Mouse (Mus musculus) subcutaneous adipose tissue, adult 2 months (tissue): Measurements from ENCODE around the gene Tcf3. TPM values are rescaled to one million over a fixed set of nuclear protein-coding genes. Genes with fewer than 3 reads are reported as not detected.

ENCODE experiments used
- polyA plus RNA-seq: library from polyadenylated mRNA; depleted of rRNA; stranded (reverse); fragments of >200 nt; gene quantifications from 2 replicates; pipeline ENCODE4 v1.2.3, GENCODE M21; 2012; ENCODE audit warnings: low replicate concordance; rRNA removed

The Tcf3 gene
- 56.2 and 124 TPM in 2 replicates for polyA plus RNA-seq

DNA sequence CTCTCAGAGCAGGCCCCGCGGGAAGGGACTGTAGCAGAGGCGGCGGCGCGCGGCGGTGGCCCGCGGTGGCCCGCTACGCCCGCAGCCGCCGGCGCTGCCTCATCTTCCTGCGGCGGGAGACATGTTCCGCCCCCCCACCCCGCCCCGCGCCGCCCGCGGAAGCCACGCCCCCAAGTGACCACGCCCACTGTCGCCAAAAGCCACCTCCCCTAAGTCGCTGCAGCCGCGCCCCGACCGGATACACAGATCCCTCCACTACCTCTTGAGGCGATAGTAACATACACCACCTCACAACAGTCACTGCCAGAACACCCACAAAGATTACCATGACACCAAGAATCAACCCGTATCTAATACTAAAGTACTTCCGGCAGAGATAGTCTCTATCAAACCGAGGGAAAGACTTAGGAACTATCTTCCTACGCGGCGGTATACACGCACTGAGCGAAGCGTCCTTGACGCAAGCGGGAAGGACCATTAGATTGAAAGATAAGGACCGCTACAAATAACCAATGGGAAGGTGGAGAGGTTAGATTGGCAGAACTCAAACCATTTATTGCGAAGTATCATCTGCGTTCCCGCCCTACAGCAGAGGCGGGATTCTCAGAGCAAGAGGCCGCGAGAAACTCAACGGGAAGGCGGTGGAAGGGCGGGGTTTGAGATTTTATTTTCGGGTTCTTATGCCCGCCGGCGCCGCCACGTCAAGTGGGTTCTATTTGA is at the start of gene Tcf3:
Tcf3 (minus strand) TSS at position 135 of the 720 bp plus-strand sequence.

GRCm38 (mm10) chr10:80406684-80407501 is 26.6 kb downstream of the Tcf3 start, which contains the start of gene Uqcr11:
Gene Uqcr11 (minus strand): TSS chr10:80406830.

DNA sequence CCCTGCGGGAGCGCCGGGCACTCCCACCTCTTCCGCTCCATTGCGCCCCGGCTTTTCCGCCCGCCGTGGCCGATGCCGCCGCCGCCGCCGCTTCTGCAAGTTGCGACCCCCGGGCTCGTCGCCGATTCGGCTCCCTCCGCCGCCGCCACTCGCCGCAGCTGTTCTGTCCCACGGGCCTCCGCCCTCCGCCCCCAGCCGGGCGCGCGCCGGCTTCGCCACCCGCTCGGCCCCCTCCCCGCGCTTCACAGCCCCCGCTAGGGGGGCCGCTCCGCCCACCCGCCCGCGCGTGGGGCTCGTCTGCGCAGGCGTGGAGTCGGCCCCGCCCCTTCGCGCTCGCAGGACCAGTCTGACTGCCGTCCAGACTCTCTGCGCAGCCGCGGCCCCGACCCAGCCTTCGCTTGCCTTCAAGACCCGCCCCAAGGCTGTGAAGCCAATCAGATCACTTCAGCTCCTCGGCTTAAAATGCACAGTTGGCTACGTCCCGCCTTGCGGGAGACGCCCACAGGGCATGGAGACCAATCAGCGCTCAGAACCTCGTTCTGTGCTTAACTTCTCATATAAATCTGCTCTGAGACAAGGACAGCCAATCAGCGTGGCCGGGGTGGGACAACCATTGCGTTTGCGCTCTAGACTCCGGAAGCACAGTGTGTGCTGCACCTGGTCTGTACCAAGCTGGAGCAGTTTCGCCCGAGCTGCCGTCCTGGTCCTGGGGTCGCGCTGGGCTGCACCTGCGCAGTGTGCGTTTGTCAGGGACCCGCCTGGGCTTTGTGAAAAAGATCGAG is 34.1 kb downstream of the Tcf3 start, which contains the start of gene Mbd3:
Mbd3 (minus strand) TSS at position 360 of the 782 bp plus-strand sequence.

GRCm38 (mm10) chr10:80387522-80387959 is 45.9 kb downstream of the Tcf3 start, which contains the start of gene Mex3d:
Gene Mex3d (minus strand): TSS chr10:80387659.

Other genes with a start within 250 kb of the Tcf3 start
- gene Mum1, start 207.2 kb downstream of the Tcf3 start, polyA plus RNA-seq = 61.9 and 62.4 TPM in 2 replicates
- gene Ndufs7, start 184.5 kb downstream of the Tcf3 start, polyA plus RNA-seq = 414 and 611 TPM in 2 replicates
- gene Gamt, start 172.6 kb downstream of the Tcf3 start, polyA plus RNA-seq = 63.6 and 128 TPM in 2 replicates
- 41.8 and 67.0 TPM in 2 replicates for gene Dazap1, start 172.2 kb downstream of the Tcf3 start, polyA plus RNA-seq
- 1,097 and 1,999 TPM in 2 replicates for gene Rps15, start 141.2 kb downstream of the Tcf3 start, polyA plus RNA-seq
- gene Apc2, start 137.7 kb downstream of the Tcf3 start, polyA plus RNA-seq = 1.6 and 3.1 TPM in 2 replicates
- 63.1 and 73.9 TPM in 2 replicates for gene 2310011J03Rik, start 113.1 kb downstream of the Tcf3 start, polyA plus RNA-seq
- gene Pcsk4, start 104.1 kb downstream of the Tcf3 start, polyA plus RNA-seq = 11.0 and 18.3 TPM in 2 replicates
- 29.5 and 41.3 TPM in 2 replicates for gene Reep6, start 103.7 kb downstream of the Tcf3 start, polyA plus RNA-seq
- gene Adamtsl5, start 85.2 kb downstream of the Tcf3 start, polyA plus RNA-seq = 27.6 and 29.5 TPM in 2 replicates
- gene Plk5, start 77.2 kb downstream of the Tcf3 start, polyA plus RNA-seq = 0.12 TPM in 1 of 2 replicates, not detected in the other
- gene Mex3d, start 46.0 kb downstream of the Tcf3 start, polyA plus RNA-seq = 9.5 and 41.0 TPM in 2 replicates
- gene Mbd3, start 34.1 kb downstream of the Tcf3 start, polyA plus RNA-seq = 145 and 199 TPM in 2 replicates
- 2,303 and 2,715 TPM in 2 replicates for gene Uqcr11, start 26.8 kb downstream of the Tcf3 start, polyA plus RNA-seq
- gene Onecut3, start 61.2 kb upstream of the Tcf3 start, polyA plus RNA-seq = not detected in 2 replicates
- gene Atp8b3, start 105.5 kb upstream of the Tcf3 start, polyA plus RNA-seq = 0.03 and 0.06 TPM in 2 replicates
- 36.1 and 53.1 TPM in 2 replicates for gene Rexo1, start 127.9 kb upstream of the Tcf3 start, polyA plus RNA-seq
- 13.1 and 28.3 TPM in 2 replicates for gene Klf16, start 143.7 kb upstream of the Tcf3 start, polyA plus RNA-seq
- gene Abhd17a, start 156.7 kb upstream of the Tcf3 start, polyA plus RNA-seq = 199 and 204 TPM in 2 replicates
- 107 and 129 TPM in 2 replicates for gene Scamp4, start 169.2 kb upstream of the Tcf3 start, polyA plus RNA-seq
- gene Adat3, start 169.2 kb upstream of the Tcf3 start, polyA plus RNA-seq = 9.4 and 12.8 TPM in 2 replicates
- gene Gm49322, start 172.4 kb upstream of the Tcf3 start, polyA plus RNA-seq = 1.6 and 3.7 TPM in 2 replicates
- gene Csnk1g2, start 189.2 kb upstream of the Tcf3 start, polyA plus RNA-seq = 183 and 235 TPM in 2 replicates
- gene Btbd2, start 223.4 kb upstream of the Tcf3 start, polyA plus RNA-seq = 80.1 and 107 TPM in 2 replicates
- 507 and 1,079 TPM in 2 replicates for gene Mknk2, start 244.5 kb upstream of the Tcf3 start, polyA plus RNA-seq